Mouse (Mus musculus): ENCODE data around the gene Lrig3.

Lrig3 gene

DNA sequence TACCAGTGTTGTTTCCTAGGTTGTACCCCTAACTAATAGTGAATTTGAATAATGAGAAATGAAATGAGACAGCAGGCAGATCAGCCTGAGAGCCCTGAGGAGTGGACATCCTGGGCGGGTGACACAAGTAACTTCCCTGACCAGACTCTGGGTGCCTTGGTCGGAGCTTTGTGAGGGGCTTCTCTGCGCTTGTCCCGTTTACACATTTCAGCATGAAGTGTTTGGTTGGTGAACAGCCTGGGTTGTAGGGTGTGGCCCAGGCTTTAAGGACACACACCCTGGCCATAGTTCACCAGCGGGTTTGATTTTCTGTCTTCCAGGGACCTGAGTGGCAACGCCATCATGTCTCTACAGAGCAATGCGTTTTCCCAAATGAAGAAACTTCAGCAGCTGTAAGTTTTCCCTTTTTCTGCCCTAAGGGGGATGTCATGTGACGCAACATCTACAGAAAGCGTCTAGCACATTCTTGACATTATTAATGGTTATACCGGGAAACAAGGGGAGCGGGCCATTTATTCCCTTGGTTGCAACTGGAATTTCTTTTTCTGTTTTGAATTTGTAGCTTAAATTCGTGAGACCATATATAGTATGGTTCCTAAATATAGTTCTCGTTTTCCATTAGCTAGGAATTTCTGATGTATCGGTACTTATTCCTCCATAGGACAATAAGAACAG is 36.2 kb downstream of the Lrig3 start:
- DNase-seq (ENCODE audit: low read depth, low spot score), result no peak

DNA sequence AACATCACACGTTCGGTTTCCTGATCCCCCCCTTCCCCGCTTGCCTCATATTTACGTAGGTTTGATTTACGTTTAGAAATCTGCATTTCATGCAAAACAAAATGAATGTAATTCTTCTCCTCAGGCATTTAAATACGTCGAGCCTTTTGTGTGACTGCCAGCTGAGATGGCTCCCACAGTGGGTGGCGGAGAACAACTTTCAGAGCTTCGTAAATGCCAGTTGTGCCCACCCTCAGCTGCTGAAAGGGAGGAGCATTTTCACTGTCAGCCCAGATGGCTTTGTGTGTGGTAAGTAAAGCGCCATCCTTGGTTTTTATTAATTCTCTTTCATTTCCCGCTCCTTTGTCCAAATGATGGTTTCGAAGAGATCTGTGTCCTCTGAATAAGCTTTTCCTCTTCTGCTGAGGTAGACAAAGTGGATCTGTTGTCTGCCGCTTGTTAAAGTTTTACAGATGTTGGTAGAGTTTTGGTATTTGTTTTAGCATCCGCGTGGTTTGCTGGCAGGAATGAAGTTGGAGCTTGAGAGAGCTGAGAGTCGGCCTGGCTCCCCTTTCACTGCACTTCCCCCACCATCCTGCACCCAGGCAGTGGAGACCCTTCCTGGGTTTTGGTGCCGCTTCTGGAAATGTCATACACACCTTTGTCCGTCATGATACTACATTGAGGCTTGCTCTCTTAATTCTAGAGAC is 37.0 kb downstream of the Lrig3 start:
- no peak for DNase-seq (ENCODE audit: low read depth, low spot score)

DNA sequence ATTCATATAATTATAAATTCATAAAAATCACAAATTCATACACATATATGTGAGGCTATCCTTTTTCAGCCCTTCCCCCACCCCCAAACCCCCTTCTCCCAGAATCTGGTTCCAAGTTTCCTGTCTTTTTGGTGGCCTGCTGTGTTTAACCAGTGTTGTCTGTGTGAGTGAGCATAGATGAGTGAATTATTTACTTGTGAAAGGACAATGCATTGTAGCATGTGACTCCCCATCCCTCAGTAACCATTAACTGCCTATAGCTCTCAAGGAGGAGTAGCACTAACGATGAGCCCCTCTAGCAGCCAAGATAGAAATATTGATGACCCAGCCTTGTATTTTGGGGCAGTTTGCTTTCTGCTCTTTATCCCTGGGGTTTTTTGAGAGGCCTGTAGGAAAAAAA is 37.9 kb downstream of the Lrig3 start:
- DNase-seq (ENCODE audit: low read depth, low spot score), result no peak

- no peak for DNase-seq (ENCODE audit: low read depth, low spot score)
These were observed 47.7 kb downstream of the Lrig3 start for GRCm38 (mm10) chr10:126013667-126014066.

DNA sequence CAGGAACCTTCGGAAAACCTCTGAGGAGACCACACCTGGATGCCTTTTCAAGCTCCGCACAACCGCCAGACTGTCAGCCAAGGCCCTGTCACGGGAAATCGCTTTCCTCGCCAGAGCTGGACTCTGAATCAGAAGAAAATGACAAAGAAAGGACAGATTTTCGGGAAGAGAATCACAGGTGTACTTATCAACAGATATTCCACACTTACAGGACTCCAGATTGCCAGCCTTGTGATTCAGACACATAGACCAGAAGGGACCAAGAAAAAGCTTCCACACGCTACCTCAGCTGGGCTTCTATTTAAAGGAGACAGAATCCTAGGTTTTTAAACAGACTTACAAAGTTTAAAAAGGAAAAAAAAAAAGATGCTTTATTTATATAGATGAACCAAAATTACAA is 48.7 kb downstream of the Lrig3 start:
- no peak for DNase-seq (ENCODE audit: low read depth, low spot score)

- DNase-seq (ENCODE audit: low read depth, low spot score), result no peak
These were observed 49.7 kb downstream of the Lrig3 start for GRCm38 (mm10) chr10:126015644-126016043.

GRCm38 (mm10) chr10:126019350-126019991 is 53.5 kb downstream of the Lrig3 start:
- no peak for DNase-seq (ENCODE audit: low read depth, low spot score)

- DNase-seq (ENCODE audit: low read depth, low spot score), result peak; percentile 13
These were observed 62.8 kb downstream of the Lrig3 start for GRCm38 (mm10) chr10:126028574-126029440.

- DNase-seq (ENCODE audit: low read depth, low spot score), result no peak
These were observed 63.6 kb downstream of the Lrig3 start for GRCm38 (mm10) chr10:126029441-126030114.

DNA sequence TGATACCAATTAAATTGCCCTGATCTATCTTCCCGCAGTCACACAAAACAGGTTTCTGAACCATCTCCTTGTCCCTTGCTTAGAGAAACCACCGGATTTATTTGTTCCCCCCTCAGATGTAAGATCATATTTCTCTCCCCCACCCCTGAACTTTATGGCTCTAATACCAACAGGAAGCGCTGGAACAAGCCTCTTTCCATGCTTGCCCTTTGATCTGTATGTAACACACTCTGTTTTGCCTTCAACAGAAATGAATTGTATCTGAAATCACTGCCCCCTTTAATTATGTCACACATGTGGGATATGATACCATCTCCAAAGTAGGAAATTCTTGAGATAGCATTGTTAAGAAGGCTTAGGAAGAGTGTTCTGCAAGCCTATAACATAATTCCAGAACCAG is 90.9 kb downstream of the Lrig3 start:
- no peak for DNase-seq (ENCODE audit: low read depth, low spot score)

- peak; percentile 7 for DNase-seq (ENCODE audit: low read depth, low spot score)
These were observed 96.8 kb downstream of the Lrig3 start for GRCm38 (mm10) chr10:126062812-126063211.
